Mouse (Mus musculus) kidney, embryonic 16.5 days (tissue): ENCODE measurements around the gene Mvb12a. TPM values are rescaled to one million over a fixed set of nuclear protein-coding genes. Genes with fewer than 3 reads are reported as not detected.

Source experiments
- ATAC-seq: fragments of 200-750 bp; cut with Nextera tagmentation; 2 replicates; pipeline ENCODE4 v1.8.0; 2017; ENCODE audit warnings: moderate TSS enrichment; ENCODE audit not compliant: low FRiP score, low TSS enrichment
- H3K27ac ChIP-seq: fragments of 300-500 bp; sonication (generic); 2 replicates; pipeline ENCODE4 v1.5.1; 2014; ENCODE audit warnings: low read length
- H3K27me3 ChIP-seq: fragments of 300-500 bp; sonication (generic); 2 replicates; pipeline ENCODE4 v1.6.1; 2014; ENCODE audit warnings: low read length, control low read depth, mixed read lengths; ENCODE audit not compliant: insufficient read depth
- H3K36me3 ChIP-seq: fragments of 300-500 bp; sonication (generic); 2 replicates; pipeline ENCODE4 v1.6.1; 2014; ENCODE audit warnings: low read length, control low read depth, mixed read lengths; ENCODE audit not compliant: insufficient read depth
- H3K4me1 ChIP-seq: fragments of 300-500 bp; sonication (generic); 2 replicates; pipeline ENCODE4 v1.6.1; 2014; ENCODE audit warnings: low read length, control low read depth, mixed read lengths; ENCODE audit not compliant: insufficient read depth
- H3K4me2 ChIP-seq: fragments of 300-500 bp; sonication (generic); replicated peaks from 2 replicates; pipeline ENCODE4 v1.6.1; 2014; ENCODE audit warnings: low read depth, low read length
- H3K4me3 ChIP-seq: fragments of 300-500 bp; sonication (generic); 2 replicates; pipeline ENCODE4 v1.5.1; 2014; ENCODE audit warnings: mild to moderate bottlenecking, low read length
- H3K9ac ChIP-seq: fragments of 300-500 bp; sonication (generic); replicated peaks from 2 replicates; pipeline ENCODE4 v1.6.1; 2014; ENCODE audit warnings: low read length
- H3K9me3 ChIP-seq: fragments of 300-500 bp; sonication (generic); 2 replicates; pipeline ENCODE4 v1.6.1; 2016; ENCODE audit warnings: low read length, control low read depth
- WGBS: fragments of 180-500 bp; shearing (Covaris S2); extraction: QIAGEN DNeasy Blood & Tissue Kit; methylation state at CpG from one replicate; pipeline ENCODE4 v1.1.7; 2014; 5-methylcytosine and 5-hydroxymethylcytosine counted together
- polyA plus RNA-seq: library from polyadenylated mRNA; unstranded; fragments of >200 nt; fragmentation: Nextera tagmentation; extraction: Ambion mirVana; gene quantifications from 2 replicates; pipeline ENCODE4 v1.2.1, GENCODE M21; 2015

Gene Mvb12a
- polyA plus RNA-seq, 1 experiment from 2014 or later = 118 TPM

DNA sequence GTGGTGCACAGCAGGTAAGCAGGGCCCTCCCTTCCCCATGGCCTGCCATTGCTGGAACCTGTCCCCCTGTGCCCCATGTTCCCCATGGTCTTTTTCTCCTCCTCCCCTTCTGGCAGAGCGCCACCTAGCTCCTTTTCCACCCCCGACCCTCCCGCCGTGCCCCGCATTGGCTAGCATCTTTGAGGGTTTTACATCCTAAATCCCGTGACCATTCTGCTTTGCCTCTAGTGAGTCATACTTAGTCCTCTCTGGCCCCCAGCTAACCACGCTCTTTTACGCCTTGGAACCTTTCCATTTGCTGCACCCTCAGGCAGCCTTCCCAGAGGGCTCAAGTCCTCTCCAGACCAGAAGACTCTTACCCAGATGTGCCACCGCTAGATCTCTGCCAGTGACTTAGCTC lies 37.5 kb downstream of the Mvb12a start:
- Histone ChIP-seq H3K9ac (no peak overlapping the region), H3K36me3 (peaks cover 21% of the 10 kb centered on the region), H3K4me1 (no peaks in the 10 kb centered on the region), H3K27ac (no peak overlapping the region), H3K4me2 (no peak overlapping the region), H3K4me3 (no peak overlapping the region), H3K27me3 (no peaks in the 10 kb centered on the region), H3K9me3 (no peaks in the 10 kb centered on the region)
- no peak for ATAC-seq
- WGBS = 61% methylated on average over 8 of the region's 9 CpGs

DNA sequence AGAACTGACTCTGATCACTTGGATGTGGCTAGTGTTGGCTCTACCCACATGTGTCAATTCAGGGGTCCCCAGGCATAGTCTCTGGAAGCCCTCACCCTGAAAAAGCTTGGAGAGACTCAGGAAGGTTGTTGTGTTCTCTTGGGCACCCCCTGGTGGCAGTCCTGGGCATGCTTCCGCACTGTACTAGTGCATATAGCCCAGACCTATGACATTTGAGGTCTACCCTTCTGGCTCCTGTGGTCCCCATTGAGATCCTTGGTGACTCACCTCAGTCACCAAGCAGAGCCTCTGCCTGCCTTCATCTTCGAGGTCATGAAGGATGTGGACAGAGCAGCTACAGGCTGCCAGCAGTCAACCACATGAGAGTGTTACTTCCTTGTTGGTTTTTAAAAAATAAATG lies 44.2 kb downstream of the Mvb12a start:
- no peaks in the 10 kb centered on the region for H3K27me3 ChIP-seq
- no peaks in the 10 kb centered on the region for H3K9me3 ChIP-seq
- no peak overlapping the region for H3K4me3 ChIP-seq
- WGBS = 80% methylated on average over 2 of the region's 2 CpGs
- no peak for ATAC-seq
- peaks cover 7% of the 10 kb centered on the region for H3K4me1 ChIP-seq
- no peak overlapping the region for H3K9ac ChIP-seq
- no peak overlapping the region for H3K4me2 ChIP-seq
- no peak overlapping the region for H3K27ac ChIP-seq
- H3K36me3 ChIP-seq = peaks cover 22% of the 10 kb centered on the region

DNA sequence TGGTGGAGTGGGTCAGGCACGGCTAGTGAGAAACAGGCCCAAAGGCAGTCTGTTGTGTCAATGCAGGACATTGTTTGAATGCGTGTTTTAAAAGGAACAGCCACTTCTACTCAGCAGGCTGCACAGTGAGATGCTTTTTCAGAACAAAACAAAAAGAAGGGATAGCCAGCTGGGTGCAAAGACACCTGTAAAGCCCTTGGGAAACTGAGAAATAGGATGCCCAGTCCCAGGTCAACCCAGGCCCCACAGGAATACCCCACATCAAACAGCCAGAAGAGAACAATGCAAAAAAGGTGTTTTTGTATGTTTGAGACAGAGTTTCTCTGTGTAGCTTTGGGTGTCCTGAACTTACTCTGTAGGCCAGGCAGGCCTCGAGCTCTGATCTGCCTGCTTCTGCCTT lies 46.0 kb downstream of the Mvb12a start:
- Histone ChIP-seq H3K4me1 (peaks cover 19% of the 10 kb centered on the region), H3K36me3 (peaks cover 21% of the 10 kb centered on the region), H3K9me3 (no peaks in the 10 kb centered on the region), H3K27me3 (no peaks in the 10 kb centered on the region), H3K9ac (no peak overlapping the region), H3K27ac (no peak overlapping the region), H3K4me3 (no peak overlapping the region), H3K4me2 (no peak overlapping the region)
- no peak for ATAC-seq
- WGBS = 80% methylated on average over 3 of the region's 3 CpGs

- Histone ChIP-seq H3K4me1 (peaks cover 20% of the 10 kb centered on the region), H3K27me3 (no peaks in the 10 kb centered on the region), H3K4me3 (peak overlapping the region; percentile 87), H3K4me2 (peak overlapping the region; percentile 96), H3K9me3 (no peaks in the 10 kb centered on the region), H3K36me3 (peaks cover 13% of the 10 kb centered on the region), H3K27ac (peak overlapping the region; percentile 99; the same call in 1 of the 2 replicates), H3K9ac (peak overlapping the region; percentile 98)
- no peak for ATAC-seq
- WGBS = 29% methylated on average over 5 of the region's 5 CpGs
Observed at GRCm38 (mm10) chr8:71591017-71591416, 48.3 kb downstream of the Mvb12a start.

DNA sequence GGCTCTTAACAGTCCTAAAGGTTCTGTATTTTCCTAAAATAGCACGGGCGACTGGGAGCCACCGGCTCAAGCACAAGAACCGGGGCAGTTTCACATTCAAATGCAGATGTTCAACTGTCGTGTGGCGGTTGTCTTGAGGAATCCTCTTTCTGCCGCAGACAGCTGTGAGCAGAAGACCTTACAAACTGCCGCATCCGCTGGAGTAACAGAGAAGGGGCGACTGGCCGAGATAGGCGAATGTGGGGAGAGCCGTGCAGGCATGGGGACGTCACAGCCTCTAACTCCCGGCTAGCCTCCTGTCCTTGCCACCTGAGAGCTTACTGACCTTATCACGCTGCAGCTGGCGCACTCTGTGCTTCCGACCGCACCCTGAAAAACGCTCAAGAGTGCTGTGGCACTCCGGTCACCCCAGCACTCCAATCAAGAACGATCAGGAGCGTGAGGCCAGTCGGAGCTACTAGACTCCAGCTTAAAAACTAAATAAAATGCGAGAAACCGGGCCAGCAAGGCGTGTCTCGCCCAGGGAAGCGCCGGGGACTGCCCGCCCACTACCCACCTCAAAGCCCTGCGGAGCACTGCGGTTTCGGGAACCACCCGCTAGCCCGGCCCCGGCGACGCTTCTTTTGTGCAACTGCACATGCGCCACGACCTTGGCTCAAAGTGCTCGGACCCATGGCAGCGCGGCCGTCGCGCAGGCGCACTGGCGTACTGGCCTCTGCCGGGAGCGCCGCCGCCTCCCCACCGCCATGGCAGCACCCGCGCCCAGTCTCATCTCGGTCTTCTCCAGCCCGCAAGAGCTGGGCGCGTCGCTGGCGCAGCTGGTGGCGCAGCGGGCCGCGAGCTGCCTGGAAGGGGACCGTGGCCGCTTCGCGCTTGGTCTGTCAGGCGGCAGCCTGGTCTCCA lies 49.0 kb downstream of the Mvb12a start, which contains the start of gene Pgls:
TSS of gene Pgls (plus strand) at position 706 of the 903 bp plus-strand sequence.
- Histone ChIP-seq H3K4me2 (peak within 1 kb of the TSS; percentile 96), H3K4me1 (peaks cover 20% of the 10 kb centered on the region), H3K9ac (peak within 1 kb of the TSS; percentile 98), H3K27me3 (no peaks in the 10 kb centered on the region), H3K27ac (peak within 1 kb of the TSS; percentile 99), H3K4me3 (peak within 1 kb of the TSS; percentile 87), H3K9me3 (no peaks in the 10 kb centered on the region), H3K36me3 (peaks cover 10% of the 10 kb centered on the region; the same call in 1 of the 2 replicates)
- 0% methylated on average over 71 of the region's 71 CpGs for WGBS
- peak; percentile 89 for ATAC-seq

DNA sequence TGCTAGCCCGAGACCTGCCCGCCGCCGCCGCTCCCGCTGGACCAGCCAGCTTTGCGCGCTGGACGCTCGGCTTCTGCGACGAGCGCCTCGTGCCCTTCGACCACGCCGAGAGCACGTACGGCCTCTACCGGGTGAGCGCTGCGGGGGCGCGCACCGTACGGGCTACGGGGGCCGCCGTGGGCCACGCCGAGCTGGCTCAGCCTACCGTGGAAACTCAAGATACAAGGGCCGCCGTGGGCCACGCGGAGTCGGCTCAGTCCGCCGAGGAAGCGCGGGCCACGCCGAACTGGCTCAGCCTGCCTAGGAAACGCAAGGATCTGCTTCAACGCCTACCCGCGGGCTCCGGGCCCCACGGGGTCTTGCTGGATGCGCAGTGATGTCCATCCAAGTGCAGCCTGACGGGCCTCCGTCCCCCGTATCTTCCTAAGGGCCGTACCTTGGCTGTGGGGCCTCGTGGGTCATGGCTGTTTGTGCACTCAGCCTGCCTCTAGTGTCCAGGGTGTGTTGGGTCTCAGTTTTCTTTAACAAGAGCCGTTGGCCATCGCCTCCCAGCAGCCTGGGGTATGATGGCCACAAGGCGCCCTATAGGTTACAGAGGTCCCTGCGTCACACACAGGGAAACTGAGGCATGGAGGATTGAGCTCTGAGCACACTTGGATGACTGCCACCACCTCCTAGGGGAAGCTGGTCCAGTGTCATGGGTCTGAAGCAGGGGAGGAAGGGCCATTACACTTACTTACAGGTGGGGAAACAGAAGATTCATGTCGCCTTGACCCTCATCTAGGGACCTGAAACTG lies 49.9 kb downstream of the Mvb12a start:
- H3K36me3 ChIP-seq = peaks cover 6% of the 10 kb centered on the region; the same call in 1 of the 2 replicates
- no peaks in the 10 kb centered on the region for H3K9me3 ChIP-seq
- peak overlapping the region; percentile 87 for H3K4me3 ChIP-seq
- peak; percentile 82 for ATAC-seq
- 3% methylated on average over 56 of the region's 60 CpGs for WGBS
- peaks cover 20% of the 10 kb centered on the region for H3K4me1 ChIP-seq
- peak overlapping the region; percentile 98 for H3K9ac ChIP-seq
- peak overlapping the region; percentile 99 for H3K27ac ChIP-seq
- peak overlapping the region; percentile 96 for H3K4me2 ChIP-seq
- no peaks in the 10 kb centered on the region for H3K27me3 ChIP-seq

- Histone ChIP-seq H3K36me3 (peaks cover 6% of the 10 kb centered on the region; the same call in 1 of the 2 replicates), H3K9me3 (no peaks in the 10 kb centered on the region), H3K4me3 (peak overlapping the region; percentile 87; the same call in 1 of the 2 replicates), H3K9ac (peak overlapping the region; percentile 98), H3K27ac (no peak overlapping the region), H3K4me2 (no peak overlapping the region), H3K27me3 (no peaks in the 10 kb centered on the region; the same call in 1 of the 2 replicates), H3K4me1 (peaks cover 20% of the 10 kb centered on the region)
- no peak for ATAC-seq
- WGBS = 89% methylated on average over 8 of the region's 8 CpGs
Observed at GRCm38 (mm10) chr8:71593556-71594323, 51.0 kb downstream of the Mvb12a start.

- 87% methylated on average over 4 of the region's 4 CpGs for WGBS
- Histone ChIP-seq H3K9ac (no peak overlapping the region), H3K27me3 (no peaks in the 10 kb centered on the region; the same call in 1 of the 2 replicates), H3K4me1 (peaks cover 20% of the 10 kb centered on the region), H3K9me3 (no peaks in the 10 kb centered on the region), H3K4me2 (no peak overlapping the region), H3K4me3 (no peak overlapping the region), H3K27ac (no peak overlapping the region), H3K36me3 (peaks cover 6% of the 10 kb centered on the region; the same call in 1 of the 2 replicates)
- no peak for ATAC-seq
Observed at GRCm38 (mm10) chr8:71594324-71594722, 51.6 kb downstream of the Mvb12a start.

DNA sequence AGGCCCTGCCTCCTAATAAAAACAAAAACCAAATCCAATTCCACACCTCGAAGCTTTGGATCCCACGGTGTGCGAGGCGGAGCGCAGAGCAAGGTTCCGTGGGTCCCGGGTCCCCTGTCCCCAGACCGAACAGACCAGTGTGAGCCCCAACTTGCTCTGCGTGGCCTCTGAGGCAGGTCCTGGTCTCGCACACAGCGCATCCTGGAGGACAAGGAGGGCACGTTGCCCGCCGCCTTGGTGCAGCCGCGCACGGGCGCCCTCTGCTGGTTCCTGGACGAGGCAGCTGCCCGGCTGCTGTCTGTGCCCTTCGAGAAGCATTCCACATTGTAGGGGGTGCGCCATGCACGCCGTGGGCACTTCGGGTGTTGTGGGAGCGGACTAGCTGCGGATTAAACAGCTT lies 53.1 kb downstream of the Mvb12a start:
- WGBS = 10% methylated on average over 26 of the region's 27 CpGs
- Histone ChIP-seq H3K4me3 (no peak overlapping the region), H3K9ac (no peak overlapping the region), H3K36me3 (peaks cover 6% of the 10 kb centered on the region; the same call in 1 of the 2 replicates), H3K9me3 (no peaks in the 10 kb centered on the region), H3K27ac (no peak overlapping the region), H3K27me3 (peaks cover 6% of the 10 kb centered on the region; the same call in 1 of the 2 replicates), H3K4me1 (peaks cover 18% of the 10 kb centered on the region), H3K4me2 (no peak overlapping the region)
- ATAC-seq = peak; percentile 3; the same call in 1 of the 2 replicates
